Mouse (Mus musculus) fibroblast of lung, adult 2 months (primary cell): ENCODE measurements around the gene Poll.

Experiments used
- DNase-seq: peaks from one replicate; pipeline ENCODE4 v3.0.0-alpha.2; 2011; ENCODE audit warnings: low read depth

The Poll gene

GRCm38 (mm10) chr19:45535214-45535735, 25.1 kb downstream of the Poll start:
- DNase-seq = no peak

DNA sequence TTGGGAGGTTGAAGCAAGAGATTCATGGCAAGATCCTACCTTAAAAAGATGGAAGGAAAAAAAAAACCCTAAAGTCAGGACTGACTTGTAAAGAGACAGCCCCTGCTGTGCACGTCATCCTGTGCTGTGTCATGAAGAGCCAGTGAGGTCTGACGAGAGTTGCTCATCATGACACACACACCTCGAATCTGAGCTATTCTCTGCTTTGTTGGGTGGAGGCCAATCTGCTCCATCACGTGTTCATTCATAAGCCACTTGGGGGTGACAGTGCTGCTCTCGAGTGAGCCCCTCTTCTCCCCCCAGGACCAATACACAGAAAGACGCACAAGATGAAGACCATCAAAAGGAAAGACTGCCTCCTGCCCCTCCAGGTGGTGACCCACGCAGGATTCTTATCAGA, 26.7 kb downstream of the Poll start:
- no peak for DNase-seq

- no peak for DNase-seq
Measured at GRCm38 (mm10) chr19:45531554-45531953, 28.8 kb downstream of the Poll start.

DNA sequence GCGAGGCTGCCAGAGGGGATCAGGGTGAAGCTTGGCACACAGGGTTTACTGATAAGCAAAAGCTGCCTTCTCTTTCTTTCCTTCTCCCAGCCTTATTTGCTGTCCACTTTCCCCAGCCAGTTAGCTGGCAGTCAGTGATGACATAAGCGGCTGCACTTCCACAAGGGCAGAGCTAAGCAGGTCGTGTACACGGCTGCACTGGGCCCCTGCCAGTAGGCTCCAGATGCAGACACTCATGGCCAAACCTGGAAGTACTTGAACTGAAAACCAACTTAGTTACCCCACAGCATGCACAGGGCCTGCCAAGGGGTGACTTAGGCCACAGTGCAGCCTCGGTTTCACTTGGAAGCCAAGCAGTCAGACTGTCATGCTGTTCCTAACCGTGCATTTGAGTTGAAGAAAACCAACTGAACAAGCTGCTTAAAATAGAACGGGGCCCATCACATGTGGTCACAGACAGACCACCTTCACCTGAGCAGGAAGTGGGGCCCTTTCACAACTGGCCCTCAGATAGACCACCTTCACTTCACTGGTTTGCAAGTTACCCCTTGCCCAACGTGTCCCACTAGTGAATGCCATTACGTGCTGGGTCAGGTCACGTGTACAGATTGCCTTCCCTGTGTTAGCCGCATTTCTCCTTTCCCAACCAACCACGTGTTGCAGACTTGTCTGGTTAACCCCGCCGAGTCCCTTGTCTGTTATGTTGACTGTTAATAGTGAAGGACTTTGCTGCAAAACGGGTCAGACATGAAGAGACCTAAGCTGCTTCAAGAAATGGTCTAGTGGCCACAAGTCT, 29.9 kb downstream of the Poll start:
- DNase-seq = no peak

DNA sequence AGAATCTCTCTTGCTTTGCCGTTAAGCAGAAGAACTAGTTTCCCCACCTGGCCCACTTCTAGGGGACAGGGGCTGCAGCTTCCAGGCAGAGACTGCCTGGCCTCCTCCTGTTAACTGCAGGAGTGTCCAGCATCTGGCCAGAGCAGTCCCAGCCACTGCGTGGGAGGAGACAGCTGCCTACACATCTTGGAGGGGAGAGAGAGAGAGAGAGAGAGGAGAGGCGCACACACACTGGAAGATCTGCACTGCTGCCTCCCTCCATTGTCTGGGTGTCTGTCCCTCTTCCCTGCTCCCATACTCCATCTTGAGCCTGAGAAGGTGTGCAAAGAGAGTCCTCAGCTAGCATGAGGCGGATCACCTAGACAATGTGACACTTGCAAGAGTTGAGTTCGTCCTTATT, 31.0 kb downstream of the Poll start:
- no peak for DNase-seq

DNA sequence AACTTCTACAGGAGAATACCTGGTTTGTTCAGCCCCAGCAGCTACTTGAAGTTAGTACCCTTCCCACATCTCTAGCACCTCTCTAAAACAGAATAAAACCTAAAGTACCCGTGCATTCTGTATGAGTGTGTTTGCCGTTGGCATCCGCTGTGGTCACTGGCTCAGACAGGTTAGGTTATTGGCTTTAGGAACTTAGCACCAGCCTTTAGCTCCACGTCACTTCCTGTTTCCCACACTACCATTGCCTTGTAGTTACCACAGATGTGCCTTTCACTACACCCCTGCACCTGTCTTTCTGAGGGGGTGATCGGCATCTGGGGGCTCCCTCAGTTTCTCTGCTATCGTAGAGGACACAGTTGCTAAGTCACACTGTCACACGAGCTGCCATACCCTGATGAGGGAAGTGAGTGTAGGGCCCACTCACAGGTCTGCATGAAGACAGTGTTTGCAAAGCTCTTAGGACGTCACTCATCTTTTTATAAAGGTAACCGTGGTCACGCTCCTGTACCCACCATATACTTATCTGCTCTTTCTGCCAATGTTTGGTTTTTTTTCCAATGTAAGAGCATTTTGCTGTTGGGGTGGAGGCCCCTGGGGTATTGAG, 32.3 kb downstream of the Poll start:
- no peak for DNase-seq

GRCm38 (mm10) chr19:45527382-45527781, 32.9 kb downstream of the Poll start:
- DNase-seq = no peak

GRCm38 (mm10) chr19:45516264-45516663, 44.1 kb downstream of the Poll start:
- DNase-seq = no peak

- DNase-seq = no peak
Measured at GRCm38 (mm10) chr19:45515341-45515740, 45.0 kb downstream of the Poll start.

GRCm38 (mm10) chr19:45511406-45511805, 48.9 kb downstream of the Poll start:
- no peak for DNase-seq

GRCm38 (mm10) chr19:45510680-45511079, 49.7 kb downstream of the Poll start:
- no peak for DNase-seq

DNA sequence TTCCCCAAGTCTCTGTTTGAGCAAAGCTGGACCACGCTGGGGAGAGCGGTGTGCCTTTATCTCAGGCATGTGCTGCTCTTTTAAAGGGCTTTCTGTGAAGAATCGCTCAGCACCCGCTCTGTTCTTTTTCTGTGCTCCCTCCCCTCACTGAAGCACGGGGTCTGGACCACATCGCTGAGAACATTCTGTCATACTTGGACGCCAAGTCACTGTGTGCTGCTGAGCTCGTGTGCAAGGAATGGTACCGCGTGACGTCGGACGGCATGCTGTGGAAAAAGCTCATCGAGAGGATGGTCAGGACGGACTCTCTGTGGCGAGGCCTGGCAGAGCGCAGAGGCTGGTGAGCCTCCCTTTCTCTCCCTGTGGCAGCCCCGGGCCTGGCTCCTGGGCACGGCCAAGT, 52.8 kb downstream of the Poll start:
- DNase-seq = no peak

- DNase-seq = no peak
Measured at GRCm38 (mm10) chr19:45505446-45505845, 54.9 kb downstream of the Poll start.
